Mouse (Mus musculus) stomach, embryonic 14.5 days (tissue): ENCODE data around the gene Fam120a. TPM values are rescaled to one million over a fixed set of nuclear protein-coding genes. Genes with fewer than 3 reads are reported as not detected.

Source experiments
- ATAC-seq: fragments of 200-750 bp; cut with Nextera tagmentation; 2 replicates; pipeline ENCODE4 v1.8.0; 2017; ENCODE audit warnings: low read depth, moderate TSS enrichment; ENCODE audit not compliant: insufficient number of reproducible peaks, insufficient read depth, low FRiP score
- H3K27ac ChIP-seq: fragments of 300-500 bp; sonication (generic); 2 replicates; pipeline ENCODE4 v1.5.1; 2014; ENCODE audit warnings: mild to moderate bottlenecking, low read length, moderate library complexity, mixed read lengths
- H3K27me3 ChIP-seq: fragments of 300-500 bp; sonication (generic); 2 replicates; pipeline ENCODE4 v1.6.1; 2014; ENCODE audit warnings: low read length, control low read depth, mixed read lengths; ENCODE audit not compliant: control insufficient read depth, insufficient read depth
- H3K36me3 ChIP-seq: fragments of 300-500 bp; sonication (generic); 2 replicates; pipeline ENCODE4 v1.6.1; 2014; ENCODE audit warnings: mild to moderate bottlenecking, control low read depth, low read length, moderate library complexity, mixed read lengths; ENCODE audit not compliant: control insufficient read depth, insufficient read depth
- H3K4me1 ChIP-seq: fragments of 300-500 bp; sonication (generic); 2 replicates; pipeline ENCODE4 v1.6.1; 2014; ENCODE audit warnings: low read length, control low read depth, mixed read lengths; ENCODE audit not compliant: control insufficient read depth, insufficient read depth
- H3K4me2 ChIP-seq: fragments of 300-500 bp; sonication (generic); replicated peaks from 2 replicates; pipeline ENCODE4 v1.6.1; 2014; ENCODE audit warnings: low read depth, low read length, control low read depth
- H3K4me3 ChIP-seq: fragments of 300-500 bp; sonication (generic); 2 replicates; pipeline ENCODE4 v1.5.1; 2014; ENCODE audit warnings: low read depth, low read length, control low read depth
- H3K9ac ChIP-seq: fragments of 300-500 bp; sonication (generic); replicated peaks from 2 replicates; pipeline ENCODE4 v1.6.1; 2014; ENCODE audit warnings: low read depth, mild to moderate bottlenecking, control low read depth, low read length, moderate library complexity, mixed read lengths
- H3K9me3 ChIP-seq: fragments of 300-500 bp; sonication (generic); 2 replicates; pipeline ENCODE4 v1.6.1; 2016; ENCODE audit warnings: low read depth, low read length, control low read depth; ENCODE audit not compliant: control insufficient read depth
- WGBS: fragments of 180-500 bp; shearing (Covaris S2); extraction: QIAGEN DNeasy Blood & Tissue Kit; methylation state at CpG from one replicate; pipeline ENCODE4 v1.1.7; 2014; 5-methylcytosine and 5-hydroxymethylcytosine counted together
- polyA plus RNA-seq: library from polyadenylated mRNA; unstranded; fragments of >200 nt; fragmentation: Nextera tagmentation; extraction: Ambion mirVana; gene quantifications from 2 replicates; pipeline ENCODE4 v1.2.1, GENCODE M21; 2014

The Fam120a gene
- 47.3 and 48.1 TPM in 2 replicates for polyA plus RNA-seq

DNA sequence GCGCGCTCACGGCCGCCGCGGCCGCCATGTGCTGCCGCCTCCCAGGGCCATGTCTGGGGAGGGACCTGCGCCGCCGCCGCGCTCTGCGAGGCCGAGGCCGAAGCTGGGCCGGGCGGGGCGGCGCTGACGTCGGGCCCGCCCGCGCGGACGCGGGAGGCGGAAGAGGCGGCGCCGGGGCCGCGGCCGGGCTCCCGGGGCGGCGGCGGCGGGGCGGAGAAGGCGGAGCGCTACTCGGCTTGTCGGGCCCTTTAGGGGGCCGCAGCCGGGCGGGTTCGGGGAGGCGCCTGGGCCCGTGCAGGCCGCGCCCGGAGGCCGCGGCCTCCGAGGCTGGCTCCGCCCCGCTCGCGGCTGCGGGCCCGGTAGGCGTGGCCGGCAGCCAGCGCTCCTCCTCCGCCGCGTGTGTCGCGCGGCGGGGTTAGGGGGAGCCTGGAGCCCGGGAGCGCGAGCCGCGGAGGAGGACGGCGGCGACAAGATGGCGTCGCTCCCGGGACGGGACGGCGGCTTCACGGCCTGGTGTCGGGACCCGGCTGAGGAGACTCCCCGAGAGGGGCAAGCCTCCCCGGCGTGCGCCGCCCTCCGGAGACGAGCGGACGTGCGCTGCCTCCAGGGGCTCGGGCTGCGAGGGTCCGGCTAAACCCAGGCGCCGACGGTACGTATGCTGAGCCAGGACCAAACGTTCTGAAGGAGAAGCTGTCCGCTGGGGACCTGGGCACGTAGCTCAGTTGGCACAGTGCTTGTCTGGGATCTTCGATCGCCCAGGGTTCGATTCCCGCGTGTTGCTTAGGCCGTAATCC, at the start of gene Fam120a:
Fam120a (minus strand) TSS at position 62 of the 794 bp plus-strand sequence.
- Histone ChIP-seq H3K4me3 (peak within 1 kb of the TSS; percentile 90), H3K4me2 (peak within 1 kb of the TSS; percentile 72), H3K27ac (peak within 1 kb of the TSS; percentile 98), H3K27me3 (no peaks in the 10 kb centered on the region), H3K9me3 (no peaks in the 10 kb centered on the region), H3K4me1 (peaks cover 19% of the 10 kb centered on the region), H3K36me3 (peaks cover 6% of the 10 kb centered on the region; the same call in 1 of the 2 replicates), H3K9ac (peak within 1 kb of the TSS; percentile 95)
- ATAC-seq: peak; percentile 90
- WGBS: under 1% methylated on average over 87 of the region's 116 CpGs

DNA sequence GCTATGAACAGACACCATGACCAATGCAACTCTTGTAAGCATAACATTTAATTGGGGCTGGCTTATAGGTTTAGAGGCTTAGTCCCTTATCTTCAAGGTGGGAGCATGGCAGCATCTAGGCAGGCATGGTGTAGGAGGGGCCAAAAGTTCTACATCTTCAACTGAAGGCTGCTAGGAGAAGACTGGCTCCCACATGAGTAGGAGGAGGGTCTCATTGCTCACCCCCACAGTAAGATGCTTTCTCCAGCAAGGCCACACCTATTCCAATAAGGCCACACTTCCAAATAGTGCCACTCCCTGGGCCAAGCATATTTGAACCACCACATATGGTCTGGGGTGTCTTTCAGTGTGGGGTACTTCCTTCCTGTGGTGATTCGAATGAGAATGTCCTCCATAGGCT, 49.6 kb upstream of the Fam120a start:
- H3K4me1 ChIP-seq: peaks cover 10% of the 10 kb centered on the region; the same call in 1 of the 2 replicates
- no peak for ATAC-seq
- WGBS: 100% methylated on average over 1 of the region's 1 CpGs

DNA sequence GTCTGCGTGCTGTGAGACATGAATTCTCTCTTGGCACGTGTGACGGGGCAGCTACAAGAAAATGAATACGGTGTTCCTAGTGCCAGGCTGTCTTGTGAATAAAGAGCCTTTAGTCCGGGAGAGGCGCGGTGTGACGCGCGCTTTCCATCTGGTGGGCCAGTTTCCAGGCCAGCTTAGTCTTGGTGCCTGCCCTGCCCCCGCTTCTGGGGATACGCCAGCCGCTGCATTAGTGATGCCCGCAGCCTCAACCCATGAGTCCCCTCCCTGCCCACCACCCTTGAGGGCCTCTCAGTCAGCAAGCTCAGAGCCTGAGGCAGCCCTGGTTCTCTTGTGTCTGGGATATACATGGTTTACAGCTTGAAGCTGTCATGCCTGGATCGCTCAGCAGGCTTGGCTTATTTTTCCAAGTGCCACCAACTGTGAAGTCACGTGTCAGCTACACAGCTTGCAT, 48.5 kb upstream of the Fam120a start:
- H3K4me3 ChIP-seq: 0 out of 2 replicates have a peak overlapping the region, but pooled peaks have one; percentile 8
- 6% methylated on average over 16 of the region's 16 CpGs for WGBS
- peak; percentile 72; the same call in 1 of the 2 replicates for ATAC-seq
- H3K4me2 ChIP-seq: peak overlapping the region; percentile 41
- H3K4me1 ChIP-seq: peaks cover 10% of the 10 kb centered on the region; the same call in 1 of the 2 replicates
- H3K9me3 ChIP-seq: peaks cover 3% of the 10 kb centered on the region; the same call in 1 of the 2 replicates
- no peaks in the 10 kb centered on the region for H3K36me3 ChIP-seq
- H3K9ac ChIP-seq: no peak overlapping the region
- H3K27me3 ChIP-seq: no peaks in the 10 kb centered on the region
- peak overlapping the region; percentile 70 for H3K27ac ChIP-seq

More for the DNA sequence above, 49.6 kb upstream of the Fam120a start:
- Histone ChIP-seq H3K36me3 (no peaks in the 10 kb centered on the region), H3K9me3 (peaks cover 3% of the 10 kb centered on the region; the same call in 1 of the 2 replicates), H3K27me3 (no peaks in the 10 kb centered on the region), H3K4me3 (no peak overlapping the region), H3K27ac (no peak overlapping the region), H3K4me2 (no peak overlapping the region), H3K9ac (no peak overlapping the region)

DNA sequence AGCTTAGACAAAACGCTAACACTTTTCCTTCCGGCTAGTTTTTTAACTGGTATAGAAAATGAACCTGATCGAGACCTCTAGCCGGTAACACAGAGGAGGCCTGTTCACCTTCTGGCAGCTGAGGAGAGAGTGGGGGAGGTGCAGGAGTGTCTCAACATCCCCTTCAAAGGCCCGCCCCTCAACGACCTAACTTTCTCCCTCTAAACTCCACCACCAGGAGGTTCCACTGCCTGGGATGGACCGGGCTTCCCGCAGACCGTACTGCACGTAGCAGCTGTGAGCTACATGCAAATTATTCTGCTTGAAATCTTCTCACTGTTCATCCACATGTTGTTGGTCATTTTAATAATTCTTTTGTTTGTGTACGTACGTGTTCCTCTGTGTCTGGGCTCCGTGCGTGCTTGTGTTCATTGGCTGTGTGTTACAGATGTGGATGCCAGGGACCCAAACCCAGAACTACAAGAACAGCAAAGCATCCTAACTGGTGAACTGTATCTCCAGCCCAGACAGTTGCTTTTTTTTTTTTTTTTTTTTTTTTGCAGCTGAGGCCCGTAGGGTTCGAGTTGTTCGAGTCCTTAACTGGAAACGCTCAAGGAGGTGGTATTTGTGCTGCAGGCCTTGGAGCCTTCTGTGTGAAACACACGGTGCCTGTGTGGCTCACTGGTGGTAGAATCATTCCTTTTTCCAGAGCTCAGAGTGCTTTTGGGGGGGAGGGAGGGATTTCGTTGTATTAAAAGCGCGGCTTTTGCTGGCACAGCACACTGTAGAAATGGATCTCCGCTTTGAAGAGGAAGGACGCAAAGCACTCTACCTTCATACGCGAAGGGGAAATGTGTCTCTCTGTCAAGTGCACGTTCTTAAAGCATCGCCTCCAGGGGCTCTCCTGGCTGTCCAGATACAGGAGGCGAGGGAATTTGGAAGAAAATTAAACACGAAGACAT, 47.8 kb upstream of the Fam120a start:
- Histone ChIP-seq H3K27ac (peak overlapping the region; percentile 70), H3K4me1 (peaks cover 10% of the 10 kb centered on the region; the same call in 1 of the 2 replicates), H3K4me2 (peak overlapping the region; percentile 41), H3K9me3 (peaks cover 3% of the 10 kb centered on the region; the same call in 1 of the 2 replicates), H3K36me3 (no peaks in the 10 kb centered on the region), H3K27me3 (no peaks in the 10 kb centered on the region), H3K9ac (no peak overlapping the region), H3K4me3 (peak overlapping the region; percentile 8; the same call in 1 of the 2 replicates)
- 6% methylated on average over 30 of the region's 30 CpGs for WGBS
- peak; percentile 76; the same call in 1 of the 2 replicates for ATAC-seq

DNA sequence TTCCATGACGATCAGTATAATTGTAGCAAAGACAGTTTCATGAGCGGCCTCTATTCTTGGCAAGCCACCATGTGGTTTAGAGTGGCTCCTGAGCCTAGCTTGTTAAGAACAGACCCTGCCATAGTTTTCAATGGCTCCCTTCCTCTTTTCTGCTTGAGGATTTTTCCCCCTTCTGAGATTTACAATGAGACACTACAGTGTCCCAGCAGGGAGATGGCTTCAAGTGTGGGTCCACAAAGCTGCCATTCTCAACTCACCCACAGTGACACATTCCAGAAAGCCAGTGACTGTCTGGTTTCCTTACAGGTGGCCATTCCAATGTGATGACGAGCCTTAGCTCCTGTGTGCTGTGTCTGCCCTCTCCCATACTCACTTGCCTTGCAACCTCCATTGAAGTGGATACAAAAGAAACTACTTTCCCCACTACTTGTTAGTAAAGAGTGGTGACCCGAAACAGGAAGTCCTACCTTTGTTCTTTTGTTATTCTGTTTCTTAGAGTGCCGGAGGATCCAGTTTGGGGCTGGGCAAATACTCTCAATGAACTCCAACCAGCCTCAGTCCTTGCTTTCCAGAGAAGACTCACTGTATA, 45.5 kb upstream of the Fam120a start:
- Histone ChIP-seq H3K27me3 (no peaks in the 10 kb centered on the region), H3K4me3 (no peak overlapping the region), H3K27ac (no peak overlapping the region), H3K9me3 (peaks cover 3% of the 10 kb centered on the region; the same call in 1 of the 2 replicates), H3K4me2 (no peak overlapping the region), H3K9ac (no peak overlapping the region), H3K4me1 (peaks cover 10% of the 10 kb centered on the region; the same call in 1 of the 2 replicates), H3K36me3 (no peaks in the 10 kb centered on the region)
- ATAC-seq: no peak
- WGBS: 66% methylated on average over 5 of the region's 5 CpGs

DNA sequence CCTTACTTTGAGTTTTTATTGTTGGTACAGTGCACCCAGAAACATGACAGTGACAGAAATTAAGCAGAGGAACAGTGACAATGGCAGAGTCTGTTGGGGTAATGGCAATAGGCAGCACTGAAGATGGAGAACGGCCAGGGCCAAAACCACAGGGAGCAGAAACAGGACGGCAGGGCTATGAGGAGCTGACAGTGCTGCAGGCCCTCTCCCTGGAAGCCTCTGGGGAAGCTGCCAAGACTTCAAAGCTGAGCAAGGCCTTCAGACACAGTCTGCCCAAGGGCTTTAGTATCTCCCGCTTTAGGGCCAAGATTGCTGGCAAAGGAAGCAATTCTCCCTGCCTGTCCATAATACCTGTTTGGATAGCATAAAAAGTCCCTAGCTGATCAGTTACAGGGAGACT, 33.9 kb upstream of the Fam120a start:
- Histone ChIP-seq H3K27ac (no peak overlapping the region), H3K4me1 (no peaks in the 10 kb centered on the region), H3K9ac (no peak overlapping the region), H3K4me3 (no peak overlapping the region), H3K9me3 (no peaks in the 10 kb centered on the region), H3K36me3 (no peaks in the 10 kb centered on the region), H3K4me2 (no peak overlapping the region), H3K27me3 (no peaks in the 10 kb centered on the region)
- no peak for ATAC-seq
- 61% methylated on average over 3 of the region's 3 CpGs for WGBS

DNA sequence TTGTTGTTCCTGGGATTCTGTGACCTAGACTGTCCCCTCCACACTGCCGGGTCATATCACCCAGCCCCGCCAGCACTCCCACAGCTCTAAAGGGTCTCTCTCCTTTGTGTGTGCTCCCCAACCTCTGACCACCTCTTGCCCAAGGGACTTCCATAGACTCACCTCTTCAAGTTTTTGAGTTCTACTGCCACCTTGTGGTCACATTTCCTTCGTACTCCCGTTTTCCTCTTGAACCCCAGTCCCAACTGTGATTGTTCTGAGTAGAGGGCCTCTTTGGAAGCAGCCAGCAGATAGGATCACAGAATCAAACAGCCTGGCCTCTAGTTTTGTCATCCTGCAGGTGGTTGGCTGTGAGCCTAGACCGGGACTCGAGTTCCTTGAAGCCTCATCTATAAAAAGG, 30.8 kb upstream of the Fam120a start:
- Histone ChIP-seq H3K4me2 (no peak overlapping the region), H3K27me3 (no peaks in the 10 kb centered on the region), H3K4me1 (no peaks in the 10 kb centered on the region), H3K9me3 (no peaks in the 10 kb centered on the region), H3K4me3 (no peak overlapping the region), H3K27ac (no peak overlapping the region), H3K36me3 (no peaks in the 10 kb centered on the region), H3K9ac (no peak overlapping the region)
- 0 out of 2 replicates have a peak, but pooled peaks have one; percentile 53 for ATAC-seq
- WGBS: 10% methylated on average over 6 of the region's 6 CpGs
